Mouse (Mus musculus): ENCODE measurements around the gene Ddah1.
"Not testable (repeated sequence)": the region's sequence is repeated elsewhere in the genome, so short reads cannot be mapped to it uniquely, and the experiment has no call there.

Ddah1 gene

DNA sequence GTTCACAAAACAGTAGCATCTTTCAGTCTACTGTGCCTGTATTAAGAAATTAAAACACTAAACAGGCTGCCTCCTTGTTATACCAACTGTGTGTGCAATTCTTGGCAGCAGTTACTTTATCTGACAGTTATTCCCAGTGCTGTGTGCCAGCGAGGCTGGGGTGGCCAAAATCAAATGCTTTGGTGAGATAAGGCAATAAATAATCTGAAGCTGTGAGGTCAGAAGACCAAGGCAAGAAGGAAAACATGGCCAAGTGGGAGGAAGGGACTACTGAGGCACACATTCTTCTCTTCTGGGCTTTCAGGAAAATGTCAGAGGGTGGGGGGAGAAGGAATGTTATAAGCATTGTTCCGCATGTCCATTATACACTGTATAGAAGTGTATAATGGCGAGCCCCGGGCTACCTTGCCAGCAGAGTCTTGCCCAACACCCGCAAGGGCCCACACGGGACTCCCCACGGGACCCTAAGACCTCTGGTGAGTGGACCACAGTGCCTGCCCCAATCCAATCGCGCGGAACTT lies 106.3 kb downstream of the Ddah1 start:
- CTCF ChIA-PET: no interaction called here

DNA sequence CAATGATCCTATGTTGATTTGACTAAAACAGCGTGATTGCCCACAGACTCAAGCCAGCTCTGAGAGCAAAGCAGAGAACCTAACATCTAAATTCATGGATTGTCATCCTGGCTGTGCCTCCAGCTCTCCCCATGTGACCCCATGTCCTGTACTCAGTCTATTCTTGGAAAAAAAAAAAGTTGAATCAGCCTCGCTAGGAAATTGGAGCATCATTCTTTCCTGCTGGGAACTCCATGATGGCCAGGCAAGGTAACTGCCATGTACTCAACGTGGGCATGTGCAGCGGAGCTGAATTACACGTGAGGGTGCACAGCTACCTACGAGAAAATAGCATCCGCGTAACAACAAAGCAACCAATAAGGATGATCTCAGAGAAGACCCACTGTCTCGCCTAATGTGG lies 114.2 kb downstream of the Ddah1 start:
- CTCF ChIA-PET: interaction anchor here (0.7 kb wide), 1 partner anchor 911 kb away, joined by 13 read pairs; no protein-coding TSS in a partner anchor

DNA sequence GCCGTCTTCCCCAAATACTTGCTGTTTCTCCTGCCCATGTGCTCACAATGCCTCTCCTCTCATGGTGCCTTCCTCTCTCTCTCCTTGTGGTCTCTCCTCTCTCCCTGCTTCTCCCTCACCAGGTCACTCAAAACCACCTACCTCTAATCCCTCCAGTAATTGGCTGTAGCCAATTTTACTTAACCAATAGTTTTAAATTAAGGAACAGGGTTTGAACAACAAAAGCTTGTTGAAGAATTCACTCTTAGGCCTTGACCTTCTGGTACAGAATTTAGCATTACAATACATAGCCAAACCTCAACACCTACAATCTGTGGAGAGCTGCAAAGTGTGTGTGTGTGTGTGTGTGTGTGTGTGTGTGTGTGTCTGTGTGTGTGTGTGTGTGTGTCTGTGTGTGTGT lies 114.8 kb downstream of the Ddah1 start:
- CTCF ChIA-PET: interaction anchor here (0.7 kb wide), 1 partner anchor 911 kb away, joined by 13 read pairs; no protein-coding TSS in a partner anchor

DNA sequence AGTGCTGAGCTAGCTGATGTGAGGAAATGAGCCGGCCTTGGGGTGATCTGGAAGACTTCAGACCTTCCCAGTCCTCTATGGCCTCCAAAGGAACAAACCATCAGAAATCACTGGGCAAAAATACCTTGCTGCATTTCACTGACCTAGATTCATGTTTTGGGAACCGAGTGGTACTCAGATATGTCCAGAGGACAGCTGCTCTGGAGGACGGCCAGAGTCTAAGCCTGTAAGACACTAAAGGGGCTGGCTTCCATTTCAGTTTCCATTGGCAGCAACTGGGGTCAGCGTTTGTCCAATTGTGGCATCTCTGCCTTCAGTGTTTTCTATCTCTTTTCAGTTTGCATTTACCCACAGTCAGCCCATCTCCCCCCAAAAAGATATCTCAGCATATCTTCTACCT lies 115.7 kb downstream of the Ddah1 start:
- CTCF ChIA-PET: no interaction called here

DNA sequence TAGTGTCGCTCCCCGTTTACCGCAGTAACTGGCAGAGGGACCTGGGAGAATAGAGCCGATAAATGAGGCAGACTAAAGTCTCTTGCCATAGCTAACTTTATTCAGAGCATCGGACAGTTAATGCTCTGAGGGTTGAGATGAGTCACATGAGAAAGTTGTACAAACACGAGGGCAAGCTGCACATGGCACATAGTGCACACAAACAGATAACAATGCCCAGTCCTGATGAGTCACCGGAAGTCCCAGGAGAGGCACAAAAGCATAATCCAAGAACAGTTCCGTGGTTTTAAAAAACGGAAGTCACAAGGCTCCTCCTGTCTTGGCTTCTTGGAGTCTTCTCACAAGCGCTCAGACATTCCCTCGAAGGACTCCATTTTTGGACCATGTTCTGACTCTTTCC lies 117.6 kb downstream of the Ddah1 start:
- CTCF ChIA-PET: no interaction called here

DNA sequence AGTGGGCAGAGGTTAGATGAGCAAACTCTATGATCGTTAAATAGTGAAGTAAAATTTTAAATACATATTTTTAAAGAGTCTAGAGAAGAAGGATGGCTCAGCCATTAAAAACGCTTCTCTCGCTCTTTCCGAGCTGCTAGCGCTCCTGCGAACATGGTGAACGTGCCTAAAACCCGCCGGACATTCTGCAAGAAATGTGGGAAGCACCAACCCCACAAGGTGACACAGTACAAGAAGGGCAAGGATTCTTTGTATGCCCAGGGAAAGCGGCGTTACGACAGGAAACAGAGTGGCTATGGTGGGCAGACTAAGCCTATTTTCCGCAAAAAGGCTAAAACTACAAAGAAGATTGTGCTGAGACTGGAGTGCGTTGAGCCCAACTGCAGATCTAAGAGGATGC lies 120.4 kb downstream of the Ddah1 start:
- CTCF ChIA-PET: not testable (repeated sequence)

DNA sequence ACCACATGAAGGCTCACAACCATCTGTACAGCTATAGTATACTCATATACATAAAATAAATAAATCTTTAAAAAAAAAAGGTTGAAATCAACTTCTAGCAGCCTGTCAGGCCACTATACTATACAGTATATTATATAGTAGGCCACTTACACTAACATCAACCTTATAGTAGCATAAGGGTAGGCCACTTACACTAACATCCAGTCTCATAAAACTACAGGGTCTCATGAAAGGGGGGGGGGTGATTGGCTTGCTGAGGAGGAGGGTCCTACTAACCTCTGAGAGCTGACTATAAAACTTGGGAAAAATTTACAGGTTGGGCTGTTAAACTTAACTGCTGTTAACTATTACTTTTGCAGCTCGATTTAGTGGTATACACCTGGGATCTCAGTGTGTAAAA lies 121.9 kb downstream of the Ddah1 start:
- CTCF ChIA-PET: no interaction called here

DNA sequence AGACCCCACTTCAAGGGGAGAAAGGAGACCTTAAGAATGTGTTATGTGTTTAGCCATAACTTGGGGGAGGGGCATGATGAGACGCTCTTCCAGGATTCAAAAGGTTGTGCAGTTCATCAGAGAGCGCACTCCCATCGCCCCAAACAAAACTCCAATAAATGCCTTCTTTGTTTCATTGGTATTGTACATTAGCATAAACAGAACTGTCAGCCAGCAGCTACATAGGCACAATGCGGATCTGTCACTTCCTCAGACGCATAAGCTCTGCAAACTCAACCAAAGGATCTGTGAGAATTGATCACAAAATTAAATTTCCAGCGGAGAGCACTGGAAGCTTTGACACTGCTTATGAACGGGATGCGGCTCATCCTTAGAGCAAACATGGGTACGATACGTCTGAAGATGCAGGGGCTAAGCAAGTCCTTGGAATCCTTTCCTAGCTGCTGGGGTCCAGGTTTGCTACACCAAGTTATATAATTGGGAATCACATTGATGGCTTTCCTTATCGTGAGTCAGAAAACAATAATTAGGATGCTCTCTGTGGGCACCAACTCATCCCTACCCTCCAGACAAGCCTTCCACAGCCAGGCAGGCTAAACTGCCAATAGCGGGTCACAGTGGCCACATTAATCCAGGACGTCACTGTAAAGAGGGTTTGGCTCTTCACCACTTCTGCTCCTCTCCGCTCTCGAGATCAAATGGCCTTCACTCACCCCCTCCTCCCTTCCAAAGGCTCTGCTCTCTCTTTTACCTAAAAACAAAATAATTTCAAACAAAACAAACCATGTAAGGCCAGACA lies 123.8 kb downstream of the Ddah1 start:
- CTCF ChIA-PET: no interaction called here

DNA sequence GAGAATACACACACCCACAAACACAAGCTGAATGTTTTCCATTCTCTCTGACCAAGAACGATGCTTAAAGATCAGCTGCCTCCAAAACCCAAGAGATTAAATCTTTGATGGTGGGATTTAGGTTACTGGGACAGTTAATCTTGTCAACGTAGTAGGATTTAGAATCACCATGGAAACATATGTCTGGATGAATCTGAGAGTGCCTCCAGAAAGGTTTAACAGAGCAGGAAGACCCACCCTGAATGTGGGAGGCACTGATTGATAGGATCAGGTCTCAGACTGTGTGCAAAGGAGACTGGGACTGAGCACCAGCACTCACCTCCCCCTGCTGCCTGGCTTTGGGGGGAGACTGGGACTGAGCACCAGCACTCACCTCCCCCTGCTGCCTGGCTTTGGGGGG lies 124.8 kb downstream of the Ddah1 start:
- CTCF ChIA-PET: no interaction called here

DNA sequence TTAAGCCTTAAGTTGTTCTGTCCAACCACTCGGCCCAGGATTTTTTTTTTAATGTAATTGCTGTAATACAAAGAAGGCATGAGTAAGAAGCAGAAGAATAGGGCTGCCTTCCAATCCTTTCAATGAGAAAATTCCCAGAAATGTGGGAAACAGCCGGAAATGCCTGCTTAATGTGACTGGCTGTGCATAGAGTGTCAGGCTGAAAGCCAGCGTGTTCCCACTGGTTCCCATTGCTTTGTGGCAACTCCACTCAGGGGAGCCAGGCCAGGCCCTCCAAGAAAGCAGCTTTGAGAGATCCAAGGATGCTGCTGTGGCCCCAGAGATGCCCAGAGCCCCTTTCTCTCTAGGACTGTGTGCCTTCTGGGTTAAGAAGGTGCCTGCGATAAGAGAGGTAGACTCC lies 126.9 kb downstream of the Ddah1 start:
- CTCF ChIA-PET: no interaction called here

DNA sequence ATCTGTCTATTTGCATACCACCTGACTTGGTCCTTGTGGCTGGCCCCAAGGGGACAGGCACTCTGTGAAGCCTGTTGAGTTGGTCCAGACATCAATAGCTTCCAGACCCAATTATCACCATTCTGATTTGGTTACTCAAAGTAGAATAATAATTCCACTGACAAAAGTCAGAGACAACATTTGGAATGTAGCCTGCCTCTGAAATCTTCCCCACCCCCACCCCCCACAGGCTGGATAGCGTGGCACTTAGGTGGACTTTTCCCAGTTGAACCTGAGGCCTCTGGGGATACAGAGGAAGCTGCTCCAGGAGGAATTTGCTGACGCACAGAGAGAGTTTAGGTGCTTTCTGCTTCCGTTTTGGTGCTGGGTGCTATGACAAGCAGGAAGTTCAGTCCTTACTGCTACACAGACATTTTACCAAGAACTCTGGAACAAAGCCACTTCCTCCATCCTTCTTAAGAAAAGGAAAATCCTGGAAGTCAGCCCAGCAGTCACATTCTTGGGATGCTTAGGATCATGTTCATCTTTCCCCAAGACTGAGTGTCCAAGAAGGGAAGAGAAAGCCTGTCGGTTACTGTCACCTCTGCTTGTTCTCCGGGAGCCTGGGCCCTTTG lies 127.5 kb downstream of the Ddah1 start:
- CTCF ChIA-PET: no interaction called here

DNA sequence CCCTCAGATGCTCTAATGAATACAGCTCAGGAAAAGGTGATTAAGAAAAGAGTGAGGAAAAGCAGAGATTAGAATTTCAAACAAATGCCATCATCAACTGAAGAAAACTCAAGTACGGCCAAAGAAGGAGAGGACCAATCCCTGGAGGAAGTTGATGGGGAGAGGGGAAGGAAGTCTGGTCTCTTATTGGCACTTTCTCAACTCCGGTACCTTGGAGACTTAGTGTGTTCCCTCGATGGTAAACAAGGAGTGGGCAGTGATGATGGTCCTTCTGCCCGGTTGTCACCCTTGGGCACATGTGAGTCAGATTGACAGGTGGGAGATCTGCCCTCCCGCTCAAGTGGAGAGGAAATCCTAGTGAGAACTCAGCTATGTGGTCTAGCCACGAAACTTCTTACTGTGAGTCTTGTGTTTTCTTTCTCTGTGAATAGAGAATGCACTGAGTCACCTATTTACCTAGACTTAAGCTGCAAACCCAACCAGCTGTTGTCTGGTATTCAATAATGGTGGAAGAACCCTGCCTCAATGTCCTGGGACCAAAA lies 129.0 kb downstream of the Ddah1 start:
- CTCF ChIA-PET: no interaction called here

DNA sequence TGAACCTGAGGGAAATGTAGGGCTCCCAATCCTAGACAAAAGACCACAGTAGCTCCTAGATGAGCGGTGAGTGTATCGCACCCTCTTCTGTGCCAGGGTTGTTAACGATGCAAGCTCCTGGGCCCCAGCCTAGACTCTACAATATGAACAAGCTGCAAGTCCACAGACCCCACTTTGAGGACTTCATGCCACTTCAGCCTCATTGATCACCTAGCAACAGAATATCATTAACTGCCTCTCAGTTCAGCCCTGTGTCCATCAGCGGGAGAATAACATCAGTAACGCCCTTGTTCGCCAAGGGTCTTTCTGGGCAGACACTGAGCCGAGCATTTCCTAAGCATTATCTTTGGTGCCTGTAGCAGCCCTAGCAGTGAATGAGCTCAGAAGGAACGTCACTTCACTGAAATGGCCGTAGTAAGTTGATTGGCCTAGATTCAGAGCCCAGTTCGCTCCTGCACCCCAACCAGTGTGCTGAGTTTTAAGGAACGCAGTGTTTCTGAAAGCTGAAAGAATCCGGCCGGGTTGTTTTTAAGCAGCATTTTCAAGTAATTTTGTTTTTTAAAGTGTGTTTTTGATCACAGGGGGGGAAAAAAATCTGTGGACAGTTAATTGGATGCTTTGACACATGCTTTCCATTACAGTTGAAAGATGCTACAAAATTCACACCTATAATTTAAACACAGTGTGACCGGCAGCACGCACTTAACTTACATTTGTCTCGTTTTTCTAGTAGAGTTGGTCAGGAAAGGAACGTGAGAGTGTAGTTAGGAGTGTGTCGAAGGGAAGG lies 132.1 kb downstream of the Ddah1 start:
- CTCF ChIA-PET: no interaction called here

DNA sequence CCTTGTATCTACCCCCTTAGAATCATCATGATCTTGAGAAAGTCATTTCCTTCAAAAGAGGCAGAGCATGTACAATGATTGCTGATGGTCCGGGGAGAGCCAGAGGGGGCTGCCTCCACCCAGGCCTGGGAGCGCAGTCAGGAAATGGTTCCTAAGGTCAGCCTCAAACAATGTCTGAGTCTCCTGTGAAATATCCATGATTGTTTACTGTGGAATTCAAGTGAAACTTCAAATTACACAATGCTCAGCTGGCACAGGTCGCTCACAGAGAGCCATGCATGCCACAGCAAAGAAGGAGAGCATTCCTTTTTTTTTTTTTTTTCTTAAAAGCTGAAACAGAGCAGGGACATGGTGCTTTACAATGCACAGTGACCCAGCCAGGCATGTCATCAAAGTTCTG lies 134.0 kb downstream of the Ddah1 start:
- CTCF ChIA-PET: no interaction called here

DNA sequence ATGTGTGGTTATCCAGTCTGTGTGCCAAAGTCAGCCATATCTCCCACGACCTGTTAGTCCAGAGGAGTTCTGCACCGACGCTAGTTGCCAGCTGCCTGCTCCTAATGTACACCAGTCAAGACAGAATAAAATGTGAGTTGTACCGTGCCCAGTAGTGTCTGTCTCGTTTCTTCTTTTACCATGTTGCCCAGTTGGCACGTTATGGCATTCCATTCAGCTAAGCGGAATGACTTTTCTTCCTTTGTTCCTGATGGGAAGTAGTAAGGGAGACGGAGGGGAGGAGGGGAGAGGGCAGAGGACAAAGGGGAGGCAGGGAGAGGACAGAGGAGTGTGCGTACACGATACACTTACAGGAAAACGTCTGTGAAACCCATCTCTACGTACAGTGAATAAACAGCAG lies 135.7 kb downstream of the Ddah1 start:
- CTCF ChIA-PET: no interaction called here

DNA sequence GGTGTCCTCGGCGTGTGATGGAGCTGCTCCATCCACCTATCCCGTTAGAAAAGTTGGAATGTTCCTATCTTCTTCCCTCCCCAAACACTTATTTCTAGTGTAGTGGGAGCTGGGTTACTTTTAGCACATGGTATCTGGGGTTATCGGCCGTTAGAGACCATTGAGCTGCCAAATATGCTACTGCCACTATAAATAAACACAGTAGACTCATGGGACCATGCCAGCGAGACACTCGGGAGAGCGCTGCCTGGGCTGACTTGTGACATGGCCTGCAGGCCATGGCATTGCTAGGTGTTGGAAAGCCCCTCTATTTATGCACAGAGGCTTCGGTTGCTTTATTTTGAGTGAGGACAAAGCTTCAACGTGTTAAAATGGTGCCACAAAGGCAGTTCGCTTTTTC lies 139.3 kb downstream of the Ddah1 start:
- CTCF ChIA-PET: interaction anchor here (1.0 kb wide), 1 partner anchor 160 kb away, joined by 4 read pairs; no protein-coding TSS in a partner anchor

DNA sequence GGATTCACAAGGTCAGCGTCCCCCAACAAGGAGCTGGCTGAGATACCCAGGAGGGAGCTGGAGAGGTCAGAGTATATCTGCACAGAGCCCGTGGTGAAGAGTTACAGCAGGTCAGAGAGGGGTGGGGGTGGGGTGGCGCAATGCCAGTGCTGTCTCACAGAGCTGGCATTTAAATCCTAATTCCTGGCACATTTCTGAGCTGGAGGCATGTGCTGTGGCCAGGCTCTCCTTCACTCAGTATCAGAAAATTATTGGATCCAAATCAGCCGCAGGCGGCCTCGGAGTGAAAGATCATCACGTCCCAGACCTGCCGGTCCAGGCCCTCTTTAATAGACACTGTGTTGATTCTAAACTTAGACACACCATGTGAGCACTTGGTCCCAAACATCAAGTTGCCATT lies 141.4 kb downstream of the Ddah1 start:
- CTCF ChIA-PET: interaction anchor here (0.6 kb wide), 1 partner anchor 847 kb away, joined by 4 read pairs; no protein-coding TSS in a partner anchor

DNA sequence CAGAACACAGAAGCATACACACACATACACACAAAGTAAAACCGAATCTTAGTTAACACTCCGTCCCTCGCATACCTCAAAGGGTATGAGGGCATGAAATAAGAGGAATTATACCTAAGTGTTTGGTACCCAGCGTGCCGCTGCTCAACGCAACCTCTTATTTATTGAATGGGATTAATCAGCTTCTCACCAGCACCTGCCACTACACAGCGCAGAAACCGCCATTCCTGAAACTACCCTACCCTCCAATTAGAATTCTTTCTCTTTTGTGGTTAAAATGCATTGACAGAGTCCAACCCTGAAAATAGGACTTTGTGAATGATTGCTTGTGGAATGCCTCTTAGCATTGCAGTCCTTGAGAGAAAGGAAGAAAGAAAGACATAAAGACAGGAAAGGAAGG lies 145.1 kb downstream of the Ddah1 start:
- CTCF ChIA-PET: no interaction called here

DNA sequence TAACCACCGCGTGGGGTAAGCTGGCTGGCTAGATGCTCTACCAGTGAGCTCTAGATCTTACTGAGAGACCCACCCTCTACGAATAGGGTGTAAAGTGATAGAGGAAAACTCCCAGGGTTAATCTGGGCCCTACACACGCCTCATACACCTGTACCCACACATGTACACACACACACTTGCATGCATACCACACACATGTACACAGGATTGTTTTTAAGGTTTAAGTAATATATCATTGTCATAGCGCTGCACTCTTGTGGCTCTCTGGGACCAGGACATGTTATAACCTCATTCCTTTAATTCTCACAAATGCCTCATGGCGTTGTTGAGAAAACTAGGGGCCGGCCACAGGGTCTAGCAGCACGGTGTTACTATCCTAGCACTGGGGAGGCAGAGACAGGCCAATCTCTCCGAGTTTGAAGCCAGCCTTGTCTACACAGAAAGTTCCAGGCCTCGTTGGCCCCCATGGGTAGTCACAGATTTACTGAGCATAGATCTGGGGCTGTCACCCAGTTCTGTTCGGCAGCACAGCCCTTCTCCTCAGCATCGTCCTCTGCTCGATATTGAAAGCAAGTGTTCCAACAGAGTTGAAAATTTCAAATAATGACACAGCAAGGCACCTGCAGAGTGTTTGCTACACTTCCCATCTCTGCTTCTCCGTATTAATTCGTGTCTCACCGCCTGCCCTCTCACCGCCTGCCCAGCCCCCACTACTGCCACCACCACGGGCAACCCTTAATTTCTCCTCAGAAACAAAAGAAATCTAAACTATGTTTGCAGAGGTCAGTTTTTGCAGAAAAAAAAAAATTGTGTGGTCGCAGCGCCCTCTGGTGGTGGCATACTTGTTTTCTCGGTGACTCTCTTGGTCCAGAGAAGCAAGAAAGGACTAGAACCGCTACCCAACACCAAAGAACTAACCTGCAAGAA lies 146.6 kb downstream of the Ddah1 start:
- CTCF ChIA-PET: no interaction called here

DNA sequence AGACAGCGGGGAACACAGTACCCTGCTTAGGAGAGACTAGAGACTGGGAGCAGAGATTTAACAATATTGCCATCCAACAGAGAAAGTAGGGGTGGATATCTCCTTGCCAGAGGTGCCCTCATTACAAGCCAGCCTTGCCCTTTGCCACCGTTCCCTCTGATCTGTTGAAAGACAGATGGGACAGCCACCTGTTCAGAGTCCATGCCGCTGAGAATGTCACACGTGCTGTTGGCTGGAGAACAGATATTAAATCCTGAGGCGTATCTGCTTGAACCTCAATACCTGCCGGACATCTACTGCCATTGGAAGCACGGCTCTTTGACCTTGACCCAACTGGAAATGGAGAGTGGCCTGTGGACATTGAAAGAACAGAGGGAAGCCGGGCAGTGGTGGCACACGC lies 148.1 kb downstream of the Ddah1 start:
- CTCF ChIA-PET: interaction anchor here (0.9 kb wide), 1 partner anchor 113 kb away, joined by 7 read pairs; no protein-coding TSS in a partner anchor

DNA sequence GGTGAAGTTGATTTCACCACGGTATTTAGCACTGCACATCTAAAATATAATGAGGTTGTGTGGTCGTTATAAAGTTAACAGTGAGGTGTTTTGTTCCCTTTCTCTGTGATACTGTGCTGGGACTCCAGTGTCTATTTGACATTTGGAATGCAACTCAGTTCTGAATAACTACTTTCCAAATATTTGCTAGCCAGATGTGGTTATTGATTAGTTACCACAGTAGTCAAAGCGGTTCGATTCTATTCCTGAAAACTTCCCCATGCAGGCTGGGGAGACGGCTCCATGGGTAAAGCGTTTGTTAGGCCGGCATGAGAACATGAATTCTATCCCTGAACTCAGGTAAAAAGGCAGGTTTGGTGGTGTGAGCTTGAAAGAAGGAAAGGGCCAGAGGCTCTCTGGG lies 154.0 kb downstream of the Ddah1 start:
- CTCF ChIA-PET: no interaction called here
